Mouse (Mus musculus) intestine, embryonic 16.5 days (tissue): ENCODE results near the gene Traf3ip1. TPM values are rescaled to one million over a fixed set of nuclear protein-coding genes. Genes with fewer than 3 reads are reported as not detected.

Experiments used
- ATAC-seq: fragments of 200-750 bp; cut with Nextera tagmentation; 2 replicates; pipeline ENCODE4 v1.8.0; 2017; ENCODE audit warnings: moderate TSS enrichment, moderate library complexity
- H3K27ac ChIP-seq: fragments of 300-500 bp; sonication (generic); 2 replicates; pipeline ENCODE4 v1.5.1; 2014; ENCODE audit warnings: mild to moderate bottlenecking, low read length
- H3K27me3 ChIP-seq: fragments of 300-500 bp; sonication (generic); replicated peaks from 2 replicates; pipeline ENCODE4 v1.6.1; 2014; ENCODE audit warnings: low read length, control low read depth, mixed read lengths; ENCODE audit not compliant: control insufficient read depth, insufficient read depth
- H3K36me3 ChIP-seq: fragments of 300-500 bp; sonication (generic); 2 replicates; pipeline ENCODE4 v1.6.1; 2014; ENCODE audit warnings: low read length, control low read depth; ENCODE audit not compliant: control insufficient read depth, insufficient read depth
- H3K4me1 ChIP-seq: fragments of 300-500 bp; sonication (generic); 2 replicates; pipeline ENCODE4 v1.6.1; 2014; ENCODE audit warnings: low read length, control low read depth, mixed read lengths; ENCODE audit not compliant: control insufficient read depth, insufficient read depth
- H3K4me2 ChIP-seq: fragments of 300-500 bp; sonication (generic); 2 replicates; pipeline ENCODE4 v1.6.1; 2014; ENCODE audit warnings: low read depth, low read length, control low read depth
- H3K4me3 ChIP-seq: fragments of 300-500 bp; sonication (generic); 2 replicates; pipeline ENCODE4 v1.5.1; 2014; ENCODE audit warnings: mild to moderate bottlenecking, low read length
- H3K9ac ChIP-seq: fragments of 300-500 bp; sonication (generic); 2 replicates; pipeline ENCODE4 v1.6.1; 2014; ENCODE audit warnings: low read depth, low read length
- H3K9me3 ChIP-seq: fragments of 300-500 bp; sonication (generic); 2 replicates; pipeline ENCODE4 v1.6.1; 2016; ENCODE audit warnings: low read length, control low read depth; ENCODE audit not compliant: control insufficient read depth
- WGBS: fragments of 180-500 bp; shearing (Covaris S2); extraction: QIAGEN DNeasy Blood & Tissue Kit; methylation state at CpG from one replicate; pipeline ENCODE4 v1.1.7; 2014; 5-methylcytosine and 5-hydroxymethylcytosine counted together
- polyA plus RNA-seq: library from polyadenylated mRNA; unstranded; fragments of >200 nt; fragmentation: Nextera tagmentation; extraction: Ambion mirVana; gene quantifications from 2 replicates; pipeline ENCODE4 v1.2.1, GENCODE M21; 2015

Gene Traf3ip1
- polyA plus RNA-seq, 1 experiment from 2014 or later: 6.7 TPM

DNA sequence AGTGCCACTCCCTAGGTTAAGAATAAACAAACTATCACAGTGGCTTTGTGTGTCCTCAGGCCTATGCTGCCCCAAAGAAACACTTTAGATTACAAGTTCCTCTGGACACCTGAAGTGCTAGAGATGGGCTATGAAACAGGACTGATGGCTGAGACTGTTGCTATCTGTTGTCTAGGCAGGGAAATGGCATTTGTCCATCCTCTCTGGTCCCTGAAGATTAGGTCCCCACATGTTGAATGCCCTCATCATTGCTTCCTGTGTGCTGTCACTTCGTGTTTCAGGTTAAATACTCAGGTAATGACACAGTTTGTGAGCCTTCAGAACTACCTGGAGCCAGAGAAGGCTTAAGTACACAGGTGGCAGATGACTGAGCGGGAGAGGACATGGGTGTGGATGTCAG is 54.6 kb downstream of the Traf3ip1 start:
- no peaks in the 10 kb centered on the region for H3K36me3 ChIP-seq
- 81% methylated on average over 2 of the region's 2 CpGs for WGBS
- no peak overlapping the region for H3K4me2 ChIP-seq
- H3K27me3 ChIP-seq: no peaks in the 10 kb centered on the region
- no peak overlapping the region for H3K9ac ChIP-seq
- no peaks in the 10 kb centered on the region for H3K9me3 ChIP-seq
- H3K4me3 ChIP-seq: no peak overlapping the region
- H3K27ac ChIP-seq: no peak overlapping the region
- H3K4me1 ChIP-seq: no peaks in the 10 kb centered on the region
- no peak for ATAC-seq

GRCm38 (mm10) chr1:91557099-91557498 is 62.7 kb downstream of the Traf3ip1 start:
- Histone ChIP-seq H3K9me3 (no peaks in the 10 kb centered on the region), H3K4me1 (no peaks in the 10 kb centered on the region), H3K9ac (no peak overlapping the region), H3K4me2 (no peak overlapping the region), H3K36me3 (no peaks in the 10 kb centered on the region), H3K4me3 (no peak overlapping the region), H3K27me3 (no peaks in the 10 kb centered on the region), H3K27ac (no peak overlapping the region)
- 65% methylated on average over 2 of the region's 2 CpGs for WGBS
- no peak for ATAC-seq

DNA sequence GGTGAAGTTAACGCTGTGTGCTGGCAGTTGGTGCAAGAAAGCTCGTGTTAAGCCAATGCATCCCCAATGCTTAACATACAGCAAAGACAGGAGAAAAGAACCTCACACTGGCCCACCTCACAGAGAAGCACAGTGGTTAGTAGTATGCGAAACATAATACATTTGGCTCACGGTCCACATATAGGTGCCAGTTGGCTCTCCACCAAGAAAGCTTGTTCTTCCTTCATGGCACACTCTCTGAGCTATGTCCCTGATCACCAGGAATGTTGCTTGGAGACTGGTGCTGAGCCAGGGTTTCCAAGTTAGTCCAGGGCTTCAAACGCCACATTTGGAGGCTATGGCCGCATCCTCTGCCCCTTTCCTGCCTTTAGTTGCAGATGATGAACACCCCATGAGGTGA is 66.8 kb downstream of the Traf3ip1 start:
- H3K27me3 ChIP-seq: no peaks in the 10 kb centered on the region
- H3K36me3 ChIP-seq: no peaks in the 10 kb centered on the region
- no peak overlapping the region for H3K4me3 ChIP-seq
- no peak overlapping the region for H3K9ac ChIP-seq
- WGBS: 85% methylated on average over 6 of the region's 6 CpGs
- no peak overlapping the region for H3K27ac ChIP-seq
- H3K4me1 ChIP-seq: no peaks in the 10 kb centered on the region
- H3K4me2 ChIP-seq: no peak overlapping the region
- H3K9me3 ChIP-seq: no peaks in the 10 kb centered on the region
- ATAC-seq: no peak

- no peak overlapping the region for H3K4me3 ChIP-seq
- ATAC-seq: no peak
- 86% methylated on average over 4 of the region's 4 CpGs for WGBS
- H3K27ac ChIP-seq: no peak overlapping the region
- H3K9ac ChIP-seq: no peak overlapping the region
- H3K27me3 ChIP-seq: no peaks in the 10 kb centered on the region
- H3K4me2 ChIP-seq: no peak overlapping the region
- no peaks in the 10 kb centered on the region for H3K4me1 ChIP-seq
- no peaks in the 10 kb centered on the region for H3K9me3 ChIP-seq
- H3K36me3 ChIP-seq: no peaks in the 10 kb centered on the region
Observed at GRCm38 (mm10) chr1:91562977-91563590, 68.6 kb downstream of the Traf3ip1 start.

- Histone ChIP-seq H3K4me1 (no peaks in the 10 kb centered on the region), H3K27me3 (no peaks in the 10 kb centered on the region), H3K4me2 (no peak overlapping the region), H3K36me3 (no peaks in the 10 kb centered on the region), H3K27ac (no peak overlapping the region), H3K9me3 (no peaks in the 10 kb centered on the region), H3K4me3 (no peak overlapping the region), H3K9ac (no peak overlapping the region)
- WGBS: 54% methylated on average over 3 of the region's 3 CpGs
- ATAC-seq: no peak
Observed at GRCm38 (mm10) chr1:91564004-91564403, 69.6 kb downstream of the Traf3ip1 start.

DNA sequence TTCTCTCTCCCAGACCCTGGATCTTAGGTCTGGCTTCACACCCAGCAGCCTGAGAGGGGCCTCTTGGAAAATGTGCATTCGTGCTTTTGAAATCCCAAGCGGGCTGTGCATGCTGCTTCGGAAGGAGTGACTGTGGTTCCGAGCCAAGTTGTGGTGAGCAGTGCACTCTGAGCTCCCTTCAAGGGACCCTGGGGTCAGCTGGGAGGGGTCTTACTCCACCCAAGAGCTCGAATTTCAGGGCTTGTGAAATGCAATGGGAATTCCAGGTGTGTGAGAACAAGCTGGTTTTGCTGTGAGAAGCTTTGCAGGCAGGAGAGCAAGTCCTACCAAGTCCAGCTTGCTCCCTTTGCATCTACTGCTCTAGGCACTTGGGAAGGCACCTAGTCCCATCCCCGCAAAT is 70.2 kb downstream of the Traf3ip1 start:
- Histone ChIP-seq H3K4me1 (no peaks in the 10 kb centered on the region), H3K27ac (no peak overlapping the region), H3K27me3 (no peaks in the 10 kb centered on the region), H3K4me2 (no peak overlapping the region), H3K36me3 (no peaks in the 10 kb centered on the region), H3K9ac (no peak overlapping the region), H3K9me3 (no peaks in the 10 kb centered on the region), H3K4me3 (no peak overlapping the region)
- no peak for ATAC-seq
- 53% methylated on average over 6 of the region's 6 CpGs for WGBS

DNA sequence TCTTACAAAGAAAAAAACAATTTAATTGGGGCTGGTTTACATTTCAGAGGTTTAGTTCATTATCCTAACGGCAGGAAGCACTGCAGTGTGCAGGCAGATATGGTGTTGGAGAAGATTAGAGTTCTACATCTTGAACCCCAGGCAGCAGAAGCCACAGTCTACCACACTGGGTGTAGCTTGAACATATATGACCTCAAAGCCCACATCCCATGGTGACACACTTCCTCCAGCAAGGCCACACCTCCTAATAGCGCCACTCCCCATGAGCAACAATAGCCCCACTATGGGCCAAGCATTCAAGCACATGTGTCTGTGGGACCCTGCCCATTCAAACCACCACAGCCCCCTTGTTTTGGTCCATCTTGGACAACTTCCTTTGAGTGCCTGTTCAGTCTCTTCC is 72.8 kb downstream of the Traf3ip1 start:
- H3K36me3 ChIP-seq: no peaks in the 10 kb centered on the region
- H3K4me3 ChIP-seq: no peak overlapping the region
- no peaks in the 10 kb centered on the region for H3K9me3 ChIP-seq
- H3K27ac ChIP-seq: no peak overlapping the region
- no peak overlapping the region for H3K9ac ChIP-seq
- WGBS: 82% methylated on average over 2 of the region's 2 CpGs
- no peak overlapping the region for H3K4me2 ChIP-seq
- H3K27me3 ChIP-seq: no peaks in the 10 kb centered on the region
- H3K4me1 ChIP-seq: no peaks in the 10 kb centered on the region
- no peak for ATAC-seq

- no peaks in the 10 kb centered on the region for H3K9me3 ChIP-seq
- 82% methylated on average over 10 of the region's 10 CpGs for WGBS
- no peaks in the 10 kb centered on the region for H3K4me1 ChIP-seq
- no peaks in the 10 kb centered on the region for H3K27me3 ChIP-seq
- no peak overlapping the region for H3K9ac ChIP-seq
- no peak overlapping the region for H3K27ac ChIP-seq
- H3K4me3 ChIP-seq: no peak overlapping the region
- H3K4me2 ChIP-seq: no peak overlapping the region
- H3K36me3 ChIP-seq: no peaks in the 10 kb centered on the region
- ATAC-seq: no peak
Observed at GRCm38 (mm10) chr1:91572458-91572857, 78.0 kb downstream of the Traf3ip1 start.

DNA sequence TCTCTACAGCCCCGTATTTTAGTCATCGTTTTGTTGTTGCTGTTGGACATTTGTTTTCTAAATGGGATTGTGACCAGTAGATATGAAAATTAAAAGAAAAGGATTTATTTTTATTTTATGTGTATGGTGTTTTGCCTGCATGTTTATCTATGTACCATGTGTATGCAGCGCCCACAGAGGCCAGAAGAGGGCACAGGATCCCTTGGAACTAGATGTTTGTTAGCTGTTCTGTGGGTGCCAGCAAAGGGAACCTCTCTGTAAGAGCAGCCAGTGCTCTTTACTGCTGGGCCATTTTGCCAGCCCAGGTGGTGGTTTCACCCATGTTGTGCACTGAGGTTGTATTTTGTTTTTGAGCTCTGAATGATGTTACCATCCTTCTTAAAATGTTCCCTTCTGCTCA is 79.8 kb downstream of the Traf3ip1 start:
- Histone ChIP-seq H3K27ac (no peak overlapping the region), H3K4me2 (no peak overlapping the region), H3K27me3 (no peaks in the 10 kb centered on the region), H3K4me3 (no peak overlapping the region), H3K36me3 (no peaks in the 10 kb centered on the region), H3K4me1 (peaks cover 10% of the 10 kb centered on the region), H3K9ac (no peak overlapping the region), H3K9me3 (no peaks in the 10 kb centered on the region)
- no peak for ATAC-seq
- 63% methylated on average over 3 of the region's 3 CpGs for WGBS

- H3K9me3 ChIP-seq: no peaks in the 10 kb centered on the region
- H3K9ac ChIP-seq: no peak overlapping the region
- H3K36me3 ChIP-seq: no peaks in the 10 kb centered on the region
- no peaks in the 10 kb centered on the region for H3K27me3 ChIP-seq
- WGBS: 36% methylated on average over 7 of the region's 7 CpGs
- no peak overlapping the region for H3K4me3 ChIP-seq
- H3K4me1 ChIP-seq: peaks cover 10% of the 10 kb centered on the region
- H3K4me2 ChIP-seq: no peak overlapping the region
- ATAC-seq: peak; percentile 88
- H3K27ac ChIP-seq: peak overlapping the region; percentile 52
Observed at GRCm38 (mm10) chr1:91577883-91578517, 83.6 kb downstream of the Traf3ip1 start.
